Mouse (Mus musculus) cortical plate, adult 2 months (tissue): ENCODE results near the gene Prnd.

ENCODE experiments used
- CTCF ChIP-seq: fragments of 200-500 bp; IDR thresholded peaks from 2 replicates; pipeline ENCODE4 v1.5.1; 2011; ENCODE audit warnings: mild to moderate bottlenecking, control low read depth, low read length; ENCODE audit not compliant: insufficient read depth; ENCODE audit errors: extremely low read depth
- POLR2A ChIP-seq: fragments of 200-500 bp; IDR thresholded peaks from 2 replicates; pipeline ENCODE4 v1.6.1; 2011; ENCODE audit warnings: mild to moderate bottlenecking, low read length, control low read depth; ENCODE audit not compliant: insufficient read depth; ENCODE audit errors: extremely low read depth

DNA sequence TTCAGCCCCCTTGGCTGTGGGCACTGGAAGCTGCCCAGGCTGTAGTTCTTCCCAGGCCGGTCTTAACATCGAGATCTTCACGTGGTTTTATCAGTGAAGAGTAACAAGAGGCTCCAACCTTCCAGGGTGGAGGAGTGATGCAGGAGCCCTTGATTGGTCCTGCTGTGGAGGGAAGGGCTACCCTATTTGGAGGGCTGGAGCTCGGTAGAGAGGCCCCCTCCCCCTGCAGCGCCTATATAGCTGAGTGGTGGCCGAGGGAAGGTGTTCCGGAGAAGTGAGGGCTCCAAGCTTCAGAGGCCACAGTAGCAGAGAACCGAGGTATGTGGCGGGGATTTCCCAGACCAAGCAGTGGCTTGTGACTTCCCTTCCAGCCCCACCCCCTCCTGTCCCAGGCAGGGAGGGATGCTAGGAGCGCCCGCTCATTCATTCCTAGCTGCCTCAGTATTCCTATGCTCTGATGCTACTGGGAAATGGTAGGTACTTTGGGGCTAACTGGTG, at the start of gene Prnd:
- TF ChIP-seq CTCF (no peak), POLR2A (no peak)
